Comparison of ENCODE assay signal across 30 mouse cellular contexts in the genomic region with DNA sequence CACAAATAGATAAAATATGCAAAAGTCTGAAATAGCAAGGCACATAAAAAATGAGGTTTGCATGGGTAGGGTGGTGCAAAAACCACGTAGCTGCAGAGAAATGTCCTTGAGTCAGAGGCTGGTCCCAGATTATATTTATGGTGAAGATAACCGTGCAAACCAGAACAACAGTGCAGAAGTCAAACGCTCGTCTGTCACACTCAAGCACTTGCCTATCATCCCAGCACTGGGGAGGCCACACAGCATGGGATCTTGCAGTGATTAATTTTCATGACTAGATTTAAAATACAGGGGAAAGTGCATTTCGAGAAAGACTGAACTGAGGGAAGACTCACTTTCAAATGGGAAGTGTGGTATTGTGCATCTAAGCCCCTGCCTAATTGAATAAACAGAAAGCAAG. TPM values are rescaled to one million over a fixed set of nuclear protein-coding genes. Genes with fewer than 3 reads are reported as not detected.
DNase-seq lines count a peak whose midpoint lies in the region; ATAC-seq and TF ChIP-seq lines count a peak whose summit lies in the region.
"Had no signal": no experiment of that assay in that cellular context is flagged by ENCODE, and none has a peak within 500 bp of the region (broad histone marks: within the 10 kb centered on the region; RNA-seq: fewer than 3 reads in every experiment).

No protein-coding gene starts in this region.

- no peak for DNase-seq in heart, adult 9 months (ENCODE audit: low spot score in 2 of 2)
- DNase-seq in thymus, adult 2 months = no peak
- DNase-seq in thymus, postnatal 4 days = no peak
- DNase-seq in T-cell, adult 2 months (ENCODE audit: low spot score) = no peak
- DNase-seq in adrenal gland, postnatal 25 days = no peak
- DNase-seq: adrenal gland, adult 8-10 months; adrenal gland, postnatal 36 days; B cell, adult 2 months; cerebellum, adult 11 months; cerebellum, adult 2 months; cerebellum, adult 9-11 months; cerebellum, postnatal 36 days; embryo, embryonic 11 days; gastrocnemius, postnatal 25 days; heart, postnatal 14 days; heart, postnatal 4 days had no signal

- no peak for TF ChIP-seq POLR2A in thymus, adult 2 months (IDR thresholded peaks at IDR 0.05; ENCODE audit: control insufficient read depth, extremely low read depth, insufficient read depth, low read length, poor library complexity)

- peak overlapping the region; percentile 2; the same call in 1 of the 2 replicates for H3K9ac ChIP-seq in heart, embryonic 13.5 days
- H3K9ac ChIP-seq: embryonic facial prominence, embryonic 13.5 days; forebrain, embryonic 12.5 days; forebrain, embryonic 15.5 days; heart, embryonic 12.5 days; hindbrain, embryonic 14.5 days had no signal

- no peak overlapping the region for H3K4me2 ChIP-seq in heart, embryonic 13.5 days
- H3K4me2 ChIP-seq: embryonic facial prominence, embryonic 13.5 days; forebrain, embryonic 12.5 days; forebrain, embryonic 15.5 days; heart, embryonic 12.5 days; hindbrain, embryonic 14.5 days had no signal

- H3K4me3 ChIP-seq in heart, embryonic 13.5 days = no peak overlapping the region
- H3K4me3 ChIP-seq in thymus, adult 2 months (ENCODE audit: control insufficient read depth, insufficient read depth, low read length) = no peak overlapping the region
- H3K4me3 ChIP-seq: embryonic facial prominence, embryonic 10.5 days; embryonic facial prominence, embryonic 13.5 days; erythroblast, embryonic 14.5 days; forebrain, embryonic 12.5 days; forebrain, embryonic 15.5 days; heart, embryonic 12.5 days had no signal

- H3K9me3 ChIP-seq in heart, embryonic 13.5 days = no peaks in the 10 kb centered on the region
- H3K9me3 ChIP-seq: embryonic facial prominence, embryonic 10.5 days; embryonic facial prominence, embryonic 13.5 days; forebrain, embryonic 12.5 days; forebrain, embryonic 15.5 days; G1E; heart, embryonic 12.5 days had no signal

- peak overlapping the region; percentile 8; the same call in 1 of the 2 replicates for H3K27ac ChIP-seq in heart, embryonic 13.5 days (replicated peaks)
- H3K27ac ChIP-seq in thymus, adult 2 months (ENCODE audit: control insufficient read depth, insufficient read depth, low read length) = peak overlapping the region; percentile 30
- H3K27ac ChIP-seq: embryonic facial prominence, embryonic 10.5 days; embryonic facial prominence, embryonic 13.5 days; forebrain, embryonic 12.5 days; forebrain, embryonic 15.5 days; hindbrain, embryonic 14.5 days; hindbrain, postnatal 0 days had no signal

- peaks cover 73% of the 10 kb centered on the region for H3K4me1 ChIP-seq in heart, embryonic 13.5 days
- peaks cover 42% of the 10 kb centered on the region for H3K4me1 ChIP-seq in thymus, adult 2 months (replicated peaks; ENCODE audit: control insufficient read depth, insufficient read depth, low read length)

- ATAC-seq in heart, embryonic 13.5 days (ENCODE audit: extremely low read depth, insufficient number of reproducible peaks, low FRiP score, low TSS enrichment) = no peak
- peak; percentile 46 for ATAC-seq in megakaryocyte-erythroid progenitor cell, adult 5-6 weeks (replicated peaks; ENCODE audit: low FRiP score, low TSS enrichment, poor library complexity, severe bottlenecking)
- ATAC-seq: activated CD4-positive, CD25-positive, alpha-beta regulatory T cell, adult 4 months; forebrain, embryonic 15.5 days; hindbrain, postnatal 0 days; inflammation-experienced regulatory T-cells, adult 6 months had no signal

- 30% methylated on average over 5 of the region's 5 CpGs for WGBS in heart, embryonic 13.5 days
- 33% methylated on average over 5 of the region's 5 CpGs for whole genome bisulfite sequencing in thymus, adult 2 months

- TF ChIP-seq CTCF in thymus, adult 2 months (IDR thresholded peaks at IDR 0.05; ENCODE audit: borderline replicate concordance, control insufficient read depth, extremely low read depth, insufficient read depth, low read length, poor library complexity) = no peak

- no peaks in the 10 kb centered on the region for H3K27me3 ChIP-seq in heart, embryonic 13.5 days (replicated peaks)
- H3K27me3 ChIP-seq in thymus, adult 2 months (ENCODE audit: control insufficient read depth, insufficient read depth, low read length) = no peaks in the 10 kb centered on the region
- H3K27me3 ChIP-seq: CH12.LX; embryonic facial prominence, embryonic 13.5 days; forebrain, embryonic 12.5 days; forebrain, embryonic 15.5 days; heart, embryonic 12.5 days had no signal

- H3K36me3 ChIP-seq in heart, embryonic 13.5 days = no peaks in the 10 kb centered on the region
- no peaks in the 10 kb centered on the region for H3K36me3 ChIP-seq in thymus, adult 2 months (ENCODE audit: control insufficient read depth, insufficient read depth, low read length)
- H3K36me3 ChIP-seq: embryonic facial prominence, embryonic 13.5 days; forebrain, embryonic 12.5 days; forebrain, embryonic 15.5 days; heart, embryonic 12.5 days had no signal

RNA-seq across cellular contexts. Expression of a gene that starts 48.3 kb away (rescaled TPM):
- polyA plus RNA-seq in heart, embryonic 13.5 days (2015; fragmentation: Nextera tagmentation; extraction: Ambion mirVana) = 18.8 and 20.3 TPM in 2 replicates
- 118 and 145 TPM in 2 replicates for polyA plus RNA-seq in thymus, adult 2 months (2012; rRNA removed)
- 97.9 and 99.4 TPM in 2 replicates for total RNA-seq in megakaryocyte-erythroid progenitor cell, adult 5-6 weeks (2014; fragmentation: Nextera tagmentation)
- total RNA-seq in megakaryocyte-erythroid progenitor cell, adult 5-6 weeks (2017) = 57.1 and 57.3 TPM in 2 replicates
- total RNA-seq in adrenal gland, postnatal 25 days (2021) = 111 TPM in 2 replicates
